Mouse (Mus musculus): ENCODE results near the gene Anapc15-ps. TPM values are rescaled to one million over a fixed set of nuclear protein-coding genes. Genes with fewer than 3 reads are reported as not detected.

Anapc15-ps gene
- polyA plus RNA-seq, 1 experiment from 2014 or later: not detected

GRCm38 (mm10) chr10:95686041-95686440 is 12.8 kb upstream of the Anapc15-ps start:
- ATAC-seq: no peak
- no peak for TF ChIP-seq CTCF (IDR thresholded peaks at IDR 0.05; ENCODE audit: low read depth)
- WGBS: 88% methylated on average over 4 of the region's 4 CpGs
- H3K4me2 ChIP-seq (replicated peaks; ENCODE audit: low read depth): no peak overlapping the region
- H3K27me3 ChIP-seq (replicated peaks; ENCODE audit: control insufficient read depth, insufficient read depth, low read length): no peaks in the 10 kb centered on the region
- no peaks in the 10 kb centered on the region for H3K4me1 ChIP-seq (replicated peaks; ENCODE audit: control insufficient read depth, insufficient read depth, low read length)
- H3K4me3 ChIP-seq (ENCODE audit: low read depth, low read length): no peak overlapping the region
- H3K9ac ChIP-seq (ENCODE audit: low read depth, low read length): no peak overlapping the region
- no peaks in the 10 kb centered on the region for H3K36me3 ChIP-seq (ENCODE audit: control insufficient read depth, insufficient read depth)
- no peaks in the 10 kb centered on the region for H3K9me3 ChIP-seq (ENCODE audit: control insufficient read depth)
- H3K27ac ChIP-seq (ENCODE audit: low read depth, low read length): no peak overlapping the region

DNA sequence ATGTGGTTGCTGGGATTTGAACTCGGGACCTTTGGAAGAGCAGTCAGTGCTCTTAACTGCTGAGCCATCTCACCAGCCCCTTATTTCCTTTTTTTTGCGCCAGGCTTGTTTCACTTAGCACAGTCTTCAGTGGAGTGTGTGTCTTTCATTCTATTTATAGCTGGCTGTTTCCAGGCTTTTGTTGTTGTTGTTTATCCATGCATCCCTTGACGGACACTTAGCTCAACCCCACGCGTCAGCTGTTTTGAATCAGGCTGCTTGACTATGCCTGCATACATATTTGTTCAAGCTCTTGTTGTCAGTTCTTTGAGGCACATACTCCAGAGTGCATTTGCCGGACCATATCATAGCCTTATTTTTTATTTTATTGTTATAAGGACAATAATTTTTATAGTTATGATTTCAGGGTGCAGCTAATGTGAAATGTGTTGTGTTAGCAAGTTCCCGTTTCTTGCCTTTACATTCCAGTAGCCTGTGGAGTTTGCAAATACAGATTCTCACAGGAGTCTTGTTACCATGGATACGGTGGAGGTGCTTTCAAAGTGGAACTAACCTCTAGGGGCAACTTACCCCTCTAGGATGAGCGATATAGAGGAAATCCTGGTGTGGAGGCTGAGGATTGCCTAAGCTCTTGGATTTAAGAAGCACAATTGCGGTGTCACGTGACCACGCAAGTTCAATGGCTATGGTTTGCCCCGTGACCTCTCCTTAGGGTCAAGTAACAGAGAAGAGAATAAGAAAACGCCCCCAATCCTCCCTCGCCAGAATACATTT is 11.7 kb upstream of the Anapc15-ps start:
- no peaks in the 10 kb centered on the region for H3K36me3 ChIP-seq (ENCODE audit: control insufficient read depth, insufficient read depth)
- H3K27ac ChIP-seq (ENCODE audit: low read depth, low read length): no peak overlapping the region
- no peak overlapping the region for H3K9ac ChIP-seq (ENCODE audit: low read depth, low read length)
- ATAC-seq: no peak
- 46% methylated on average over 15 of the region's 15 CpGs for WGBS
- no peak overlapping the region for H3K4me3 ChIP-seq (ENCODE audit: low read depth, low read length)
- H3K4me1 ChIP-seq (replicated peaks; ENCODE audit: control insufficient read depth, insufficient read depth, low read length): no peaks in the 10 kb centered on the region; the same call in 1 of the 2 replicates
- TF ChIP-seq CTCF (IDR thresholded peaks at IDR 0.05; ENCODE audit: low read depth): no peak
- H3K27me3 ChIP-seq (replicated peaks; ENCODE audit: control insufficient read depth, insufficient read depth, low read length): no peaks in the 10 kb centered on the region
- H3K9me3 ChIP-seq (ENCODE audit: control insufficient read depth): no peaks in the 10 kb centered on the region
- no peak overlapping the region for H3K4me2 ChIP-seq (replicated peaks; ENCODE audit: low read depth)

DNA sequence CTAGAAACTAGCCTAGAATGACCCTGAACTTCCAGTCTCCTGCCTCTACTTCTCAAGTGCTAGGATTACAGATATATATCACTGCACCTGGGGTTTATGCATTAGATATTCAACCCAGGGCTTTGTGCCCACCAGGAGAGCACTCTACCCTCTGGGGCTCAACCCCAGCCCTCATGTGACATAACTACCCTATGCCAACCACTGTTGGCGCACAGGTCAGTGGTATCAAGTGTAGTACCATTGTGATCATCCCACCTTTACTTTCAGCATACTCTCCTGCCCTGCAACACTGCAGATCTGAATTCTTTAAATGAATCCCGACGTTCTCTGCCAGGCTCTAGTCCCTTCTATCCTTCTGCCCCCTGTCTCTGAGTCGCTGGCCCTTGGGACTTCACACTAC is 11.0 kb upstream of the Anapc15-ps start:
- WGBS: 94% methylated on average over 4 of the region's 4 CpGs
- no peak for ATAC-seq
- no peak overlapping the region for H3K4me2 ChIP-seq (replicated peaks; ENCODE audit: low read depth)
- TF ChIP-seq CTCF (IDR thresholded peaks at IDR 0.05; ENCODE audit: low read depth): no peak
- no peaks in the 10 kb centered on the region for H3K27me3 ChIP-seq (replicated peaks; ENCODE audit: control insufficient read depth, insufficient read depth, low read length)
- H3K36me3 ChIP-seq (ENCODE audit: control insufficient read depth, insufficient read depth): no peaks in the 10 kb centered on the region
- H3K9ac ChIP-seq (ENCODE audit: low read depth, low read length): no peak overlapping the region
- no peaks in the 10 kb centered on the region for H3K9me3 ChIP-seq (ENCODE audit: control insufficient read depth)
- H3K4me3 ChIP-seq (ENCODE audit: low read depth, low read length): no peak overlapping the region
- H3K27ac ChIP-seq (ENCODE audit: low read depth, low read length): no peak overlapping the region
- H3K4me1 ChIP-seq (replicated peaks; ENCODE audit: control insufficient read depth, insufficient read depth, low read length): no peaks in the 10 kb centered on the region; the same call in 1 of the 2 replicates

- Histone ChIP-seq H3K4me2 (replicated peaks; ENCODE audit: low read depth) (no peak overlapping the region), H3K27me3 (replicated peaks; ENCODE audit: control insufficient read depth, insufficient read depth, low read length) (no peaks in the 10 kb centered on the region), H3K4me1 (replicated peaks; ENCODE audit: control insufficient read depth, insufficient read depth, low read length) (no peaks in the 10 kb centered on the region; the same call in 1 of the 2 replicates), H3K9me3 (ENCODE audit: control insufficient read depth) (no peaks in the 10 kb centered on the region), H3K27ac (ENCODE audit: low read depth, low read length) (no peak overlapping the region), H3K4me3 (ENCODE audit: low read depth, low read length) (no peak overlapping the region), H3K9ac (ENCODE audit: low read depth, low read length) (no peak overlapping the region), H3K36me3 (ENCODE audit: control insufficient read depth, insufficient read depth) (no peaks in the 10 kb centered on the region)
- ATAC-seq: no peak
- TF ChIP-seq CTCF (IDR thresholded peaks at IDR 0.05; ENCODE audit: low read depth): no peak
- 98% methylated on average over 3 of the region's 3 CpGs for WGBS
These were observed 10.5 kb upstream of the Anapc15-ps start for GRCm38 (mm10) chr10:95683735-95684134.

GRCm38 (mm10) chr10:95682964-95683363 is 9.7 kb upstream of the Anapc15-ps start:
- no peak for ATAC-seq
- TF ChIP-seq CTCF (IDR thresholded peaks at IDR 0.05; ENCODE audit: low read depth): no peak
- no peaks in the 10 kb centered on the region for H3K36me3 ChIP-seq (ENCODE audit: control insufficient read depth, insufficient read depth)
- no peaks in the 10 kb centered on the region for H3K9me3 ChIP-seq (ENCODE audit: control insufficient read depth)
- H3K4me1 ChIP-seq (replicated peaks; ENCODE audit: control insufficient read depth, insufficient read depth, low read length): no peaks in the 10 kb centered on the region; the same call in 1 of the 2 replicates
- no peak overlapping the region for H3K4me3 ChIP-seq (ENCODE audit: low read depth, low read length)
- no peak overlapping the region for H3K4me2 ChIP-seq (replicated peaks; ENCODE audit: low read depth)
- no peaks in the 10 kb centered on the region for H3K27me3 ChIP-seq (replicated peaks; ENCODE audit: control insufficient read depth, insufficient read depth, low read length)
- H3K27ac ChIP-seq (ENCODE audit: low read depth, low read length): no peak overlapping the region
- whole genome bisulfite sequencing: 62% methylated on average over 10 of the region's 10 CpGs
- H3K9ac ChIP-seq (ENCODE audit: low read depth, low read length): no peak overlapping the region

GRCm38 (mm10) chr10:95682091-95682740 is 9.0 kb upstream of the Anapc15-ps start:
- WGBS: 84% methylated on average over 9 of the region's 9 CpGs
- H3K9ac ChIP-seq (ENCODE audit: low read depth, low read length): no peak overlapping the region
- H3K4me2 ChIP-seq (replicated peaks; ENCODE audit: low read depth): no peak overlapping the region
- no peak for ATAC-seq
- no peaks in the 10 kb centered on the region for H3K36me3 ChIP-seq (ENCODE audit: control insufficient read depth, insufficient read depth)
- no peak for TF ChIP-seq CTCF (IDR thresholded peaks at IDR 0.05; ENCODE audit: low read depth)
- no peak overlapping the region for H3K27ac ChIP-seq (ENCODE audit: low read depth, low read length)
- H3K4me3 ChIP-seq (ENCODE audit: low read depth, low read length): no peak overlapping the region
- H3K27me3 ChIP-seq (replicated peaks; ENCODE audit: control insufficient read depth, insufficient read depth, low read length): no peaks in the 10 kb centered on the region
- H3K4me1 ChIP-seq (replicated peaks; ENCODE audit: control insufficient read depth, insufficient read depth, low read length): no peaks in the 10 kb centered on the region; the same call in 1 of the 2 replicates
- H3K9me3 ChIP-seq (ENCODE audit: control insufficient read depth): no peaks in the 10 kb centered on the region

Measured in intestine, postnatal 0 days (tissue).